Mouse (Mus musculus): ENCODE results near the gene Pnkd.

- no peak for TF ChIP-seq POLR2A (IDR thresholded peaks at IDR 0.05; ENCODE audit: low read depth, low read length)
- TF ChIP-seq CTCF (conservative IDR thresholded peaks at IDR 0.05; ENCODE audit: insufficient read depth, insufficient read length, low read depth, low read length): no peak
These were observed 45.1 kb upstream of the Pnkd start for GRCm38 (mm10) chr1:74239618-74240017.
